Mouse (Mus musculus): ENCODE data around the gene Lyrm7.
A peak's percentile ranks its signal among the peaks of the same experiment; 100 is the strongest.

The Lyrm7 gene

GRCm38 (mm10) chr11:54801791-54802558 is 58.7 kb downstream of the Lyrm7 start:
- peak; percentile 94 for DNase-seq (ENCODE audit: low read depth, low spot score)

- DNase-seq (ENCODE audit: low read depth, low spot score): no peak
Observed at GRCm38 (mm10) chr11:54796551-54796950, 64.2 kb downstream of the Lyrm7 start.

DNA sequence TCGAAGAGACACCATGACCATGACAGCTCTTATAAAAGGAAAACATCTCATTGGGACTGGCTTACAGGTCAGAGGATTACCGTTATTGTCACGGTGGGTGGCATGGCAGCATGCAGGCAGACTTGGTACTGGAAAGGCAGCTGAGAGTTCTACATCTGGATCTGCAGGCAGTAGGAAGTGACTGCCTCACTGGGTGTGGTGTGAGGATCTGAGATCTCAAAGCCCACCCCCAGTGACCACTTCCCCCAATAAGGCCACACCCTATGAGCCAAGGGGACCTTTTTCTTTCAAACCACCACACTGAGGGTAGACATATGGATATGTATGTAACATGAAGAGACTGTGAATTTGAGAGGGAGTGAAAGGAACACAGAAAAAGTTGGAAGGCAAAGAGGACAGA is 66.0 kb downstream of the Lyrm7 start:
- no peak for DNase-seq (ENCODE audit: low read depth, low spot score)

GRCm38 (mm10) chr11:54793173-54793572 is 67.5 kb downstream of the Lyrm7 start:
- DNase-seq (ENCODE audit: low read depth, low spot score): no peak

DNA sequence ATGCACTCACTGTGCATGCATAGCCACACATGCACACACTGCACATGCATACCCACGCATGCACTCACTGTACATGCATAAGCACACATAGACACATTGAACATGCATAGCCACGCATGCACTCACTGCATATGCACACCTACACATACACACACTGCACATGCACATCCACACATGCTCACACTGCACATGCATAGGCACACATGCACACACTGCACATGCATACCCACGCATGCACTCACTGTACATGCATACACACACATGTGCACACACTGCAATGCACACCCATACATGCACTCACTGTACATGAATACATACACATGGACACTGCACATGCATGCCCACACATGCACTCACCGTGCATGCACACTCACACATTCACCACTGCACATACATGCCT is 69.3 kb downstream of the Lyrm7 start:
- DNase-seq (ENCODE audit: low read depth, low spot score): no peak

DNA sequence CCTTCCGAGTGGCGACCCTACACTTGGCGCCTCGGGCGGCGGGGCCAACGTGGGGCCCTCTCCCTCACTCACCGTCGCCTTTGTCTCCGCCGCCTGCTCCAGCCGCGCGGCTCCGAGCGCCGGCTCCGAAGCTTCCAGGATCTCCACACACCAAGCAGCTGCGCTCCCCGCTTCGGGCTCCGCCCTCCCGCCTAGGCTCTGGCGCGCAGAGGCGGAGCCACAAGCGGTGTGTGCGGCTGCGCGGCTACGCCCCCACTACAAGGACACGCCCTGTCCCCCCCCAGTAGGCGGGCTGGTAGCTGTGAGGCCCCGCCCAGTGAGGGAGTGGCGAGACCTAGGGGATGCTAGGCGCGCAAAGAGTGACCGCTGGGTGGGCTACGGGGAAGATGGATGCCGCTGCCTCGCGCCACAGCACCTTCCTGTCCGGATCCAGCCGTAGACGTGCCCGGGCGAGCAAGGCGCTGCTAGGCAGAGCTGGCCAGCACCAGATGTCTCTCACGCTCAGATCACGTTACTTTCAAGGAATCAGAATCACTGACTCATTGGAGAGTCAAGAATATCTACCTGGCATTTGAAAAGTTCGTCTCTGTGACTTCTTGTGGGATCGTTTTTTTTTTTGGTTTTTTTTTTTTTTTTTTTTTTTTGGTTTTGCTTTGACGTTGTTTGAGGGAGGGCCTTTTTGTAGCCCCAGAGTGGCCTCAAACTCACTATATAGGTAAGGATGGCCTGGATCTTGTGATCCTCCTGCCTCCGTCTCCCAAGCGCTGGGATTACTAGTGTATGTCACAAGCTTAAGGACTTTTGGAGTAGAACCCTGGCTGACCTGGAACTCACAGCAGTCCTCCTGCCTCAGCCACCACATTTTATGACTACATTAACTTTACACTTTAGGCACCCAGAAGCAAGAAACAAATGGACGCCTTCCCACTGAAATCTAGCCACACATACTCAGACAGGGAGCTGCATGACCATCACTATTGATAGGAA is 72.9 kb downstream of the Lyrm7 start, which contains the start of gene Cdc42se2:
Gene Cdc42se2, minus strand, starts transcription at position 188 of the 987 bp plus-strand sequence.
- peak; percentile 96 for DNase-seq (ENCODE audit: low read depth, low spot score)

DNA sequence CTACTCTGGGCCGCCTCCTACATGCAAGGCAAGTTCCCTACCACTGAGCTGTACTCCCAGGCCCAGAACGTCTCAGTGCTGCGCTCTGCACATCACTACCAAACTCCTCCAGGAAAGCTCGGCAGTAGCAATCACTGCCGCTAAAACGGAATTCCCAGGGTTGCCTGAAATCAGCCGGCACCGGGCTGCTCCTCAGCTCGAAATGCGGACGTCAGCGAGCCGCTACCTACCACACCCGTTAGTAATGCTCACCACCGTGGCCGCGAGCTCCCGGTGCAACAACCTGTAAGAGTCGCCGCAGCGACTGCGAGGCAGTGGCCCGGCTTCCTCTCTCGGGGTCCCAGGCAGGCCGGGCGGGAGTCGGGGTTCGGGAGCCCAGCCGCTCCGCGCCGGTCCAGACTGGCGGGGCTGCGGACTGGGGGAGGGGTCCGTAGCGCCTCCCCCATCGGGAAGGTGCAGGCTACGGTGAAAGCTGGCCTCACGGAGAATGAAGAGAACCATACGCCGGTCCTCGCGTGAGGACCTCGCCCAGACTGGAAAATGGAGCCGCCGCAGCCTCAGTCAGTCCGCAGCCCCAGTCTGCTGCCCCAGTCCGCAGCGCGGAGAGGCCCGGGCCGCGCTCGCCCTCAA is 73.7 kb downstream of the Lyrm7 start:
- peak; percentile 74 for DNase-seq (ENCODE audit: low read depth, low spot score)

GRCm38 (mm10) chr11:54785566-54785965 is 75.2 kb downstream of the Lyrm7 start:
- peak; percentile 21 for DNase-seq (ENCODE audit: low read depth, low spot score)

DNA sequence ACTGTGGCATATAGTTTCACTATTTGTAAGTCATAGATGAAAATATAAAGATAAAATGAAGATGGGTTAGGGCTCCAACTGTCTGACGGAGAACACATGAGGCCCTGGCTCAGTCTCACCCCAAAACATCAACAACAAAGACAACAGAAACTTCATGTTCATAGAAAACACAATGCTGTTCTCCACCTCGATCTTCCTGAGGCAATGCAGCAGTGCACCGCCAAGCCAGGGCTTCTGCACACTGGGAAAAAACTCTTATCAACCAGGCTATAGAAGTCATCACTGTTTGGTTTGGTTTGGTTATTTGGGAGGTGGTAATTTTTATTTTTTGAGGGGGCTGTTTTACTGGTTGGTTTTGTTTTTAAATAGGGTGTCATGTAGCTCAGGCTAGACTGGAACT is 76.3 kb downstream of the Lyrm7 start:
- DNase-seq (ENCODE audit: low read depth, low spot score): no peak

DNA sequence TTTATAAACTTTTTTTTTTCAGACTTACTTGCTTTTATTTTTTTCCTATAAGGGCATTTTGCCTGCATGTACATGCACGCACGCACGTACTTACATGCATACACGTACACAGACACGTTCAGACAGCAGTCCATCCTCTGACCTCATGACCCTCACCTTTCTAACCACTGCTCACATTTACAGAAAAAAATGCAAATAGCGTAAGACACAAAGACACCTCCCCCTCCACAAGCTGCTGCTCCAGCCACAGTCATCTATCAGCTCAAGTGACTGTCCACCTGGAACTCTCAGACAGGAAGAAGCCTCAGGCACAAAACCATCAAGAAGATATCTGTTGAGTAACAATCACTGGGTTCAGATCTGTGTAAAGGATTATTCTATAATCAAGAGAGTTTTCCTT is 78.5 kb downstream of the Lyrm7 start:
- no peak for DNase-seq (ENCODE audit: low read depth, low spot score)

- no peak for DNase-seq (ENCODE audit: low read depth, low spot score)
Observed at GRCm38 (mm10) chr11:54779946-54780345, 80.8 kb downstream of the Lyrm7 start.

GRCm38 (mm10) chr11:54778131-54778844 is 82.4 kb downstream of the Lyrm7 start:
- peak; percentile 21 for DNase-seq (ENCODE audit: low read depth, low spot score)

DNA sequence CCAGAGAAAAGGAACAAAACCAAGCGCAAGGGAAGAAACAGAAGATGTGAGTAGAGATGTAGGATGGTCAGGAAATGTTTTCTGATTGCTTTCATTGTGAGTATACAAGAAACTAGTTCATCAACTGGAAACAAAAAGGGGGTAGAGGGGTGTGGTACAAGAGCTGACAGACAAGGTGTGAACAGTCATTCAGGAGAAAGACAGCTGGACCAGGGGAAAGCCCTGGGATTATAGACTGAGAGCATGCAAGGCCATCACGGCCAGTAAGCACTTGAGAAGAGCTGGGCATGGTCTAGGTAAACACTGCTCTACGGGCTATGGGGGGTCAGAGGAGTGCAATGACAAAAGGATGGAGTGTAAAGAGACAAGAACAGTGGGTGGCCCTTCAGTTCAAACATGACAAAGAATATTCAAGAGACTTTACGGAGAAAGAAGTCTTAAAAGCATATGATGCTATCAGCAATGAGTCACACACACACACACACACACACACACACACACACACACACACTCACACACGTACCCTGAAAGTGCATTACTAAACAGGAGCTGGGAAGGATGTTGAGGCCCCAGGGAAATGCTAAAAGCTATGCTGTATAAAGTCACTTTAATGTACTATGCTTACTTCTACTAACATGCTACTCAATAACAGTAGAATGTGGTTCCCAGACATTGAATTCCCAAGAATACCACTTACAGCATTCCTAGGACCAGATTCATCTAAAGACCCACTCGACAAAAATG is 83.2 kb downstream of the Lyrm7 start:
- peak; percentile 55 for DNase-seq (ENCODE audit: low read depth, low spot score)

Data from CD4-positive helper T cell, adult 2 months (primary cell).